Mouse (Mus musculus): Measurements from ENCODE around the gene Trnau1ap. TPM values are rescaled to one million over a fixed set of nuclear protein-coding genes. Genes with fewer than 3 reads are reported as not detected.
A peak's percentile ranks its signal among the peaks of the same experiment; 100 is the strongest.

Trnau1ap gene
- polyA plus RNA-seq, 1 experiment from 2014 or later, result 84.1 TPM

GRCm38 (mm10) chr4:132351401-132351800 is 22.1 kb upstream of the Trnau1ap start:
- 12% methylated on average over 1 of the region's 1 CpGs for WGBS
- Histone ChIP-seq H3K9ac (ENCODE audit: low read depth, low read length) (no peak overlapping the region), H3K27me3 (replicated peaks; ENCODE audit: control insufficient read depth, insufficient read depth, low read length) (no peaks in the 10 kb centered on the region), H3K4me1 (replicated peaks; ENCODE audit: control insufficient read depth, insufficient read depth, low read length) (no peaks in the 10 kb centered on the region), H3K9me3 (ENCODE audit: control insufficient read depth) (no peaks in the 10 kb centered on the region), H3K4me3 (ENCODE audit: low read depth, low read length) (no peak overlapping the region), H3K36me3 (ENCODE audit: control insufficient read depth, insufficient read depth) (0 out of 2 replicates have a peak, but pooled peaks cover 4% of the 10 kb centered on the region), H3K4me2 (replicated peaks; ENCODE audit: low read depth) (peak overlapping the region; percentile 70), H3K27ac (ENCODE audit: low read depth, low read length) (no peak overlapping the region)
- TF ChIP-seq CTCF (IDR thresholded peaks at IDR 0.05; ENCODE audit: low read depth), result no peak
- ATAC-seq, result no peak

DNA sequence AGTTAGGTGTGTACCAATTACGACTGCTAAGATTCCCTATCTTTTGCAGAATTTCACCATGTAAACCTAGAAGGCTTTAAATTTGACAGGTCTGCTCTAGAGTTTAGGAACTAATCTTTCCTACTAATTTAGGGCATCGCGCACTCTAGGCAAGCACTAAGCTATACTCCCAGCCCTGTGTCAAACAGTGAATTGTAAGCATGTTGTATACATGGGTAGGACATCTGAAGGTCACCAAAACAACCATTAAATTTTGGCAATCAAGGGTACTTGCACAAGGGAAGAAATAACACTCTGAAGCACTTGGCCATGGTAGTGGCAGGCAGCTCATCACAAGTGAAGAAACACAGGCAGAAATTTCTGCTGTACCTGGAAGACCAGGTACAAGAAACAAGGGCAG is 21.5 kb upstream of the Trnau1ap start:
- 71% methylated on average over 3 of the region's 3 CpGs for WGBS
- Histone ChIP-seq H3K4me3 (ENCODE audit: low read depth, low read length) (no peak overlapping the region), H3K4me1 (replicated peaks; ENCODE audit: control insufficient read depth, insufficient read depth, low read length) (no peaks in the 10 kb centered on the region), H3K27me3 (replicated peaks; ENCODE audit: control insufficient read depth, insufficient read depth, low read length) (no peaks in the 10 kb centered on the region), H3K27ac (ENCODE audit: low read depth, low read length) (no peak overlapping the region), H3K9me3 (ENCODE audit: control insufficient read depth) (no peaks in the 10 kb centered on the region), H3K9ac (ENCODE audit: low read depth, low read length) (no peak overlapping the region), H3K36me3 (ENCODE audit: control insufficient read depth, insufficient read depth) (0 out of 2 replicates have a peak, but pooled peaks cover 4% of the 10 kb centered on the region), H3K4me2 (replicated peaks; ENCODE audit: low read depth) (no peak overlapping the region)
- no peak for TF ChIP-seq CTCF (IDR thresholded peaks at IDR 0.05; ENCODE audit: low read depth)
- no peak for ATAC-seq

- TF ChIP-seq CTCF (IDR thresholded peaks at IDR 0.05; ENCODE audit: low read depth), result no peak
- Histone ChIP-seq H3K4me1 (replicated peaks; ENCODE audit: control insufficient read depth, insufficient read depth, low read length) (no peaks in the 10 kb centered on the region), H3K36me3 (ENCODE audit: control insufficient read depth, insufficient read depth) (0 out of 2 replicates have a peak, but pooled peaks cover 4% of the 10 kb centered on the region), H3K27me3 (replicated peaks; ENCODE audit: control insufficient read depth, insufficient read depth, low read length) (no peaks in the 10 kb centered on the region), H3K4me3 (ENCODE audit: low read depth, low read length) (no peak overlapping the region), H3K9ac (ENCODE audit: low read depth, low read length) (no peak overlapping the region), H3K4me2 (replicated peaks; ENCODE audit: low read depth) (no peak overlapping the region), H3K27ac (ENCODE audit: low read depth, low read length) (no peak overlapping the region), H3K9me3 (ENCODE audit: control insufficient read depth) (no peaks in the 10 kb centered on the region)
- ATAC-seq, result no peak
- 59% methylated on average over 2 of the region's 2 CpGs for WGBS
These were observed 20.9 kb upstream of the Trnau1ap start for GRCm38 (mm10) chr4:132350123-132350740.

DNA sequence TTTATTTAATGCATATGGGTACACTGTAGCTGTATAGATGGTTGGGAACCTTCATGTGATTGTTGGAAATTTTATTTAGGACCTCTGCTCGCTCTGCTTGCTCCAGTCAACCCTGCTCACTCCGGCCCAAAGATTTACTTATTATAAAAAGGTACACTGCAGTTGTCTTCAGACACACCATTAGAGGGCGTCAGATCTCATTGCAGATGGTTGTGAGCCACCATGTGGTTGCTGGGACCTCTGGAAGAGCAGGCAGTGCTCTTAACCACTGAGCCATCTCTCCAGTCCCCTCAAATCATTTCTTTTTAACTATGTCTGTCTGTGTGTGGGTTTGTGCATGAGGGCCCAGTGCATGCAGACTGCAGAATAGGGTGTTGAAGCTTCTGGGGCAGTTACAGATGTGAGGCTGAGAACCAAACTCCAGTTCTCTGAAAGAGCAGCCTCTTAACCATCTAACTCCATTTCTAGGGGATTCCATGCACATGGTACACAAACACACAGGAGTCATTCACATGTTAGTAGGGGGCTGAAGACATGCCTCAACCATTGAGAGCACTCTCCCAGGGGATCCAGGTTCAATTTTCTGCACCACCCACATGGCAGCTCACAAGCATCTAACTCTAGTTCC is 20.3 kb upstream of the Trnau1ap start:
- H3K9me3 ChIP-seq (ENCODE audit: control insufficient read depth), result no peaks in the 10 kb centered on the region
- no peak overlapping the region for H3K4me2 ChIP-seq (replicated peaks; ENCODE audit: low read depth)
- peak; percentile 47; the same call in 1 of the 2 replicates for TF ChIP-seq CTCF (IDR thresholded peaks at IDR 0.05; ENCODE audit: low read depth)
- H3K4me3 ChIP-seq (ENCODE audit: low read depth, low read length), result no peak overlapping the region
- 0 out of 2 replicates have a peak, but pooled peaks cover 1% of the 10 kb centered on the region for H3K4me1 ChIP-seq (replicated peaks; ENCODE audit: control insufficient read depth, insufficient read depth, low read length)
- no peak for ATAC-seq
- H3K27me3 ChIP-seq (replicated peaks; ENCODE audit: control insufficient read depth, insufficient read depth, low read length), result no peaks in the 10 kb centered on the region
- H3K36me3 ChIP-seq (ENCODE audit: control insufficient read depth, insufficient read depth), result 0 out of 2 replicates have a peak, but pooled peaks cover 4% of the 10 kb centered on the region
- H3K27ac ChIP-seq (ENCODE audit: low read depth, low read length), result no peak overlapping the region
- H3K9ac ChIP-seq (ENCODE audit: low read depth, low read length), result no peak overlapping the region
- WGBS, result 66% methylated on average over 3 of the region's 3 CpGs

DNA sequence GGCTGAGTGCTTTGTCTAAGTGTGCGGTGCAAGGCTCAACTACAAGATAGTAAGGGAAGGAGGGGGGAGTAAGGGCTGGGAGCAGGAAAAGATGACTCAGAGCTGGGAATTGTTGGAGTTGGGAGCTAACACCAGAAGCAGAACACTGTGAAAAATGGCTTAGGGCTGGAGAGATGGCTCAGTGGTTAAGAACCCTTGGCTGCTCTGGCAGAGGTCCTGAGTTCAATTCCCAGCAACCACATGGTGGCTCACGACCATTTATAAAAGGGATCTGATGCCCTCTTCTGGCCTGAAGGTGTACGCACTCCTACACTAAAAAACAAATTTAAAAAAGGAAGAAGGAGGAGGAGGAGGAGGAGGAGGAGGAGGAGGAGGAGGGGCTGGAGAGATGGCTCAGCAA is 17.3 kb upstream of the Trnau1ap start:
- Histone ChIP-seq H3K9me3 (ENCODE audit: control insufficient read depth) (no peaks in the 10 kb centered on the region), H3K27me3 (replicated peaks; ENCODE audit: control insufficient read depth, insufficient read depth, low read length) (no peaks in the 10 kb centered on the region), H3K9ac (ENCODE audit: low read depth, low read length) (no peak overlapping the region), H3K4me1 (replicated peaks; ENCODE audit: control insufficient read depth, insufficient read depth, low read length) (peaks cover 7% of the 10 kb centered on the region; the same call in 1 of the 2 replicates), H3K4me2 (replicated peaks; ENCODE audit: low read depth) (peak overlapping the region; percentile 73; the same call in 1 of the 2 replicates), H3K36me3 (ENCODE audit: control insufficient read depth, insufficient read depth) (0 out of 2 replicates have a peak, but pooled peaks cover 1% of the 10 kb centered on the region), H3K27ac (ENCODE audit: low read depth, low read length) (peak overlapping the region; percentile 86), H3K4me3 (ENCODE audit: low read depth, low read length) (no peak overlapping the region)
- 34% methylated on average over 3 of the region's 3 CpGs for WGBS
- TF ChIP-seq CTCF (IDR thresholded peaks at IDR 0.05; ENCODE audit: low read depth), result peak; percentile 55
- ATAC-seq, result peak; percentile 28

DNA sequence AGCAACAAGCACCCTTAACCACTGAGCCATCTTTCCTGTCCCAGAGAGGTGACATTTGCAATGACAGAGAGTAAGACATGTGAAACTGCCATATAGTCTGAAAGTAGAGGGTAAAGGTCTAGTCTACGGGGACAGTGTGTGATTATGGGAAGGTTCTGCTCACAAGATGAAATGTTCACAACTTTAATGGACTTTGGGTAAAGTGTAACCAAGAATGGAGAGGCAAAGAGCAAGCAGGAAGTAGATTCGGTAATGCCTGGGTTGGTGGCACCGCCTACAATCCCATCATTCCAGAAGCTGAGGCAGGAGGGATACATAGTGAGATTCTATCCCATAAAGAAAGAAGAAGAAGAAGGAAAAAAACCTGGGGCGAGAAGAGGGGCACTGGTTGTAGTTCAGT is 16.9 kb upstream of the Trnau1ap start:
- Histone ChIP-seq H3K4me3 (ENCODE audit: low read depth, low read length) (no peak overlapping the region), H3K9me3 (ENCODE audit: control insufficient read depth) (no peaks in the 10 kb centered on the region), H3K27me3 (replicated peaks; ENCODE audit: control insufficient read depth, insufficient read depth, low read length) (no peaks in the 10 kb centered on the region), H3K4me1 (replicated peaks; ENCODE audit: control insufficient read depth, insufficient read depth, low read length) (peaks cover 7% of the 10 kb centered on the region; the same call in 1 of the 2 replicates), H3K9ac (ENCODE audit: low read depth, low read length) (no peak overlapping the region), H3K4me2 (replicated peaks; ENCODE audit: low read depth) (peak overlapping the region; percentile 73), H3K27ac (ENCODE audit: low read depth, low read length) (peak overlapping the region; percentile 86), H3K36me3 (ENCODE audit: control insufficient read depth, insufficient read depth) (peaks cover 3% of the 10 kb centered on the region; the same call in 1 of the 2 replicates)
- ATAC-seq, result peak; percentile 79
- WGBS, result 42% methylated on average over 4 of the region's 4 CpGs
- no peak for TF ChIP-seq CTCF (IDR thresholded peaks at IDR 0.05; ENCODE audit: low read depth)
